Mouse (Mus musculus) CD8-positive naive resting alpha-beta T cell, adult 2 months (primary cell): Measurements from ENCODE around the gene Gfod1.

Experiments
- DNase-seq, 2 experiments: peaks; one replicate each; pipeline ENCODE4 v3.0.0; 2022; ENCODE audit warnings: low read depth in 2 of 2, low spot score in 2 of 2

The Gfod1 gene

DNA sequence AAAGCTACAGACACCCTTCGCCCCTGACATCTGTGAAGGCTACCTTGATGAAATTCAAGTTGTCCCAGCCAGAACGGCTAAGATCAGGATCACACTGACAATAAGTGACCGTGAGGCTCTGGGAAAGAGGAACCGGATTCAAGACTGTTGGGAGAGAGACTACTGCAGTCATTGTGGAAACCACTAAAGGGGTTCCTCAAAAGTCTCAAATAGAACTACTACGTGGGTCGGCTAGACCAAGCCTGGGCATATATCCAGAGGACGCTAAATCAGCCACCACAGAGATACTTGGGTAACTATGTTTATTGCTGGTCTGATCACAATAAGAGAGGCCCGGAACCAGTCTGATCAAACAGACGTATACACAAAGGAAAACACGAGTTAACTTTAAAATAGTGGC, 37.6 kb downstream of the Gfod1 start:
- no peak for DNase-seq

- no peak for DNase-seq
These were observed 38.9 kb downstream of the Gfod1 start for GRCm38 (mm10) chr13:43265116-43265515.

- DNase-seq: no peak
These were observed 40.3 kb downstream of the Gfod1 start for GRCm38 (mm10) chr13:43263646-43264045.

DNA sequence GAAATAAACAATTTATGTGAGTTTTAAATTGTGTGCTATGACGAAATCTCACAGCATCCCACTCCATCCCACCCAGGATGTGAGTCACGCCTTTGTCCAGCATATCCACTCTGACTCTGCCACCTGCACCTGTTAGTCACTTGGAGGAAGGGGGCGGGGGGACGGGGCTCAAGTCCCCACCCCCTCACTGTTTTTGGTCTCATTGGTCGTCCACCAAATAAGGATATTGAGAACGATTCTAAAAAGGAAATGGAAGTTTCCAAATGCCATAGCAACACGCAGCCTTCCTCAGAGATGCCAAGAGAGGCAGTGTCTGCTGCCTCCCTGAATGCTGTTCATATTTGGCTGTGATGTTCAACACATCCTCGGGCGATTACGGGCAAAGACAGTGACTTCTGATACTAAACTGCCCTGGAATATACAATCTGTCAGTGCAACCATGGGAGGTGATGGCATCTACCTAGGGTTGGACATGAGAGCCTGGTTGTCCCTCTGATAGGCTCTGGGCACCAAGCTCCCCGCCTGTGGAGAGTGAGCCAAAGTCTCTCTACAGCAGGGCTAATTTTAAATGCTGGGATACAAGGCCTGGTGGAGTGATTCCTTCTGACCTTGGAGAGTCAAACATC, 41.7 kb downstream of the Gfod1 start:
- no peak for DNase-seq

DNA sequence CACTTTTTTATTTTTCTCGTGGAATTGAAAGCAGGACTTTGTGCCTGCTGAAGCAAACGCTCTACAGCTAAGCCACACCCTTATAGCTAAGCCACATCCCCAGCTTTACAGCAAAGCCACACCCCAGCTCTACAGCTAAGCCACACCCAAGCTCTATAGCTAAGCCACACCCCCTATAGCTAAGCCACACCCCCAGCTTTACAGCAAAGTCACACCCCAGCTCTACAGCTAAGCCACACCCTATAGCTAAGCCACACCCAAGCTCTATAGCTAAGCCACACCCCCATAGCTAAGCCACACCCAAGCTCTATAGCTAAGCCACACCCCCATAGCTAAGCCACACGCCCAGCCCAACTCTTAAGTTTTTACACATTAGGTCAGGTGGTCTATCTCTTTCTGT, 42.7 kb downstream of the Gfod1 start:
- DNase-seq: no peak

- no peak for DNase-seq
These were observed 43.2 kb downstream of the Gfod1 start for GRCm38 (mm10) chr13:43260731-43261130.

DNA sequence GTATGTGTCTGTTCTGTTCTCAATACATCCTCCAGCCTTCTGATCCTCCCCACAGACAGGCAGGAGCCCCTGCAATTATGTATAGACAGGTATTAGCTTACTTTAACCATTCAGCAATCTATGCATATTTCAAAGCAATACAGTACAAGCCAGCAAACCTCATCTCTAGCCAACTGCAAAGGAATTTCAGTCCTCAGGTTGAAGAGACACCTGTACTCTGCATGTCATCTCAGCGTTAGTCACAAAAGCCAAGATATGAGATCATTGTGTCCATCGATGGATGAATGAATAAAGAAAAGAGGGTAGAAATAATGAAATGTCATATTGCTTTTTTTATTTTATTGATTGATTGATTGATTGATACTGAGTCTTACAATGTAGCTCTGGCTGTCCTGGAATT, 47.5 kb downstream of the Gfod1 start:
- no peak for DNase-seq

DNA sequence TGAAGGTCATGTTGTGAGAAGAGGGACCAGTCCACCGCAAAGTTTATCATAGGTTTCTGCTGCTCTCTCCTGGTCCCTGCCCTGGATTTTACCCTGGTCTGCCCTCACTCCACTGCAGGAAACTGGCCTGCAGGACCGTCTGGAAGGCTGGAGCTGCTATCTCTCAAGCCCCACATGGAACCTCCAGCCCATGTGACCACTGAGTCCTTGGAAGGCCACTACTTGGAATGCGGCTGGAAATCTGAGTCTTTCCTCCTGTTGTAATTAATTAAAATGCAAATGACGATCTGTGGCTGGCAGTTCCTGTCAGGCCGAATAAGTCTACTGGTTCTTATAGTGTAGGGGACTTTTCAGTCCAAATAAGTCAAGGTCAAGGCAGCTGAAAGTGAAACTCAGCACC, 50.4 kb downstream of the Gfod1 start:
- DNase-seq: no peak

DNA sequence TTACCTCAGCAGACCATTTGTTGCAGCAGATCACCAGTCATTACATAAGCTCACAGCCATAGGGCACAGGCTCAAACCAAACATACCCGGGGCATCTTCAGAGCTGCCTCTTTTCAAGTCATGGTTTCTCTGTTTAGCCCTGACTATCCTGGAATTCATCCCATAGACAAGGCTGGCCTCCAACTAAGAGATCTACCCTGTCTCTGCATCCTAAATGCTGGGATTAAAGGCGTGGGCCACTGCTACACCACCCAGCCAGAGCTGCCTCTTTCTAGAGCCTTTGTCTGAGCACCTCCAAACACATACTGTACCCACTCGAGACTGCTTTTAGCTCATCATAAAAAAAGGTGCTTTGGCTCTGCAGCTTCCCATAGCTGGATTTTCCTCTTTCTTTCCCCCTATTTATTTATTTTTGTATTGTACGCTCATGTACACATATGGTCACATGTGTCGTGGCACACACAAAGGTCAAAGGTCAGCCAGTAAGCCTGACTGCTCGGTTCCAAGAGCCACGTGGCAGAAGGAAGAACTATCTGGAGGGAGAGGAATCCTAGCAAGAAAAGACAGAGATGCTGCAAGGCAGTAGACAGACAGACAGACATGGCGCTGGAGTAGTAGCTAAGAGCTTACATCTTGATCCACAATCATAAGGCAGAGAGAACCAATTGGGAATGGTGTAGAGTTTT, 51.7 kb downstream of the Gfod1 start:
- no peak for DNase-seq

GRCm38 (mm10) chr13:43251391-43251790, 52.6 kb downstream of the Gfod1 start:
- DNase-seq: no peak

GRCm38 (mm10) chr13:43250653-43251052, 53.3 kb downstream of the Gfod1 start:
- DNase-seq: peak; percentile 42 to 50

DNA sequence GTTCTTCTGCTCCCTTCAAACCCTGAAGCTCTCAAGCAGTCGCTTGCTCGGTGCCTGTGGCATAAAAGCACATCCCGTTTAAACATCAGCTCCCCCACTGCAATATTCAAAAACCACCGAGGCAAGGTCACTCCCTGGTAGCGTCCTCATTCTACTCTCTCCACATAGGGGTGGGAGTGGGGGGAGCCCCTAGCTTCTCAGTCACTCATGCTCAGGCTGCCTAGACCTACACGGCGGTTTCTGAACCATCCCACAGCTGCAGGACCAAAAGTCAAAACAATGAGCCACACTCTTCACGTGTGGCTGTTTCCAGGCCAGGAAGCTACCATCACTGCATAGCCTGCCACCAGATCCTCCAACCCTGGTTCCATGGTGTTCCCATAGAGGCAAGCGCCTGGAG, 53.9 kb downstream of the Gfod1 start:
- no peak for DNase-seq

GRCm38 (mm10) chr13:43248381-43248780, 55.6 kb downstream of the Gfod1 start:
- no peak for DNase-seq

GRCm38 (mm10) chr13:43246876-43247275, 57.1 kb downstream of the Gfod1 start:
- no peak for DNase-seq

DNA sequence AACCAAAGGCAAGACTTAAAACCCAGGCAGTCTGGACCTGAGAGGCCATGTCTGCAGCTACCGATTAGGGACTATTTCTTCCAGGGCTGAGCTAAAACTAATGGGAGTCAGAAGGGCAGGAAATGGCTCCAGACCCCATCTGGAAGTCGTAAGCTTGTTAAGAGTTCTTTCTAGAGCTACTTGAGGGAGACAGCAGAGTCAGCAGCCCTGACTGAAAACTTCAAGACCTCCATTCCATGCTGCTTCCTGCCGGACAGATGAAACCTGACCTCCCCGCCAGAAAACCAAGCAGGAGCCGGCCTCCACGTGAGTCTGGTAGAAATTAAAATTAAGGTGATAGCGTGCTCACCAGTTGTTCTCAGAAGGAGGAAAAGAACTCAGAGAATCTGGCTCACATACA, 60.2 kb downstream of the Gfod1 start:
- no peak for DNase-seq

- no peak for DNase-seq
These were observed 60.7 kb downstream of the Gfod1 start for GRCm38 (mm10) chr13:43243240-43243639.

DNA sequence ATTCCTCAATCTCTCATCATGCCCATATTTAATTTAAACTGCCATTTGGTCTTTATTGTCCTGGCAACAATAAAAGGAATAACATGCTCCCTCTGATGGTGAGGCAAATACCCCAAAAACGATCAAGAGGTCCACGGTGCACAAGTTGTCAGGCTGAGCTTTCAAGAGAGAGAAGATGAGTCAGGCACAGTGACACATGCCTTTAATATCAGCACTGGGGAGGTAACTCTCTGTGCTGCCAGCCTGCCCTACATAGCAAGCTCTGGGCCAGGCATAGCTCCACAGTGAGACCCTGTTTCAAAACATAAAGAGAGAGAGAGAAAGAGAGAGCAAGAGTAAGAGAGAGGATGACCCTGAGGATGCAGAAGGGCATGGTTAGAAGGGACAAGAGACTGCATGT, 62.2 kb downstream of the Gfod1 start:
- no peak for DNase-seq

- no peak for DNase-seq
These were observed 62.9 kb downstream of the Gfod1 start for GRCm38 (mm10) chr13:43241069-43241468.

DNA sequence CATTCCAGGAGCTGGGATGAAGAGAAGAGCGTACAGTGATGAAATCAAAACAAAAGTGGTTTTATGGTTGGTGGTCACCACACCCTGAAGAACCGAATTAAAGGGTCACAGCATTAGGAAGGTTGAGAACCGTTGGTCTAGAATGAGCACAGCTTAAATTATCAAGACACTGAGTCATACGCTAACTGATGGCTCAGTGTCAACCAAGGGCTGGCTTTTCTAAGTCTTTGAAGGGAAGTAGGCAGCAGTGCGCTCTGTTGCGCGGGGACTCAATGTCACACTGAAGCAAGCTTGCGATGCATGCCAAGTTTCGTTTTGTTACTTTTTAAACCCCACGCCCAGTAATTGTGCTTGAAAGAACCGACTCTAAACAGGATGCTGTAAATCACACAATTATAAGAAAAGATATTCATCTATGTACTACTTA, 64.2 kb downstream of the Gfod1 start:
- DNase-seq: no peak

DNA sequence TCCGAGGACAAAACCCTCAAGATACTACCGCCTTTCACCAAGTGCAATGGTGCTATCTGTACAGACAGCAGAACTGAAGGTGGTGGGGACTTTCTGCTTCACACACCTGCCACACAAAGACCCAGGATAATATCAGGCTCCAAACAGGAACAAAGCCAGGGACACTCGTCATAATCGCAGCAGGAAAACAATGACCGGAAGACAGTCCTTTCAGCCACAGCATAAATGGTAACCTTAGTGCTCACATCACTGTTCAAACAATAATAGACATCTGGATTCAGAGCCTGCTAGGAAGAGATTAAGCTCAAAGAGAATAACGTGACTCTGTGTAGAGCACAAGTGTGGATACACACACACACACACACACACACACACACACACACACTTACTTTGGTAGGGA, 67.3 kb downstream of the Gfod1 start:
- DNase-seq: no peak

DNA sequence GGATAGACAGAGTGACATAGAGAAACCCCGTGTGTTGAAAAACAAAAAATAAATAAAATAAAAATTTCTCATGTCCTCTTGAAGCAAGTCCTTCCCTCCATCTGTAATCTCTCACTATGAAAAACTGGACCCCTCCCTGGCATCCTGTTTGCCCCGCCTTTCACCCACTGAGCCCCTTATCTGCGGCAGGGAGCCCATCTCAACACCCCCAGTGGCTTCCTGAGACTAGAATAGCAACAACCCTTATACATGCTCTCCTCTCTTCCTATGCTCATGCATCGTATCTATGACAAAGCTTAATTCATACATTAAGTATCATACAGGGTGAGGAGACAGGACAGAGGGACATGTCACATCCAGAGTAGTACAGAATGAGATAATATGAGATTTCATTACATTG, 68.0 kb downstream of the Gfod1 start:
- no peak for DNase-seq

GRCm38 (mm10) chr13:43235586-43235910, 68.4 kb downstream of the Gfod1 start:
- no peak for DNase-seq

- no peak for DNase-seq
These were observed 68.9 kb downstream of the Gfod1 start for GRCm38 (mm10) chr13:43234869-43235585.
